Mouse (Mus musculus): ENCODE results near the gene Mtx3.
"Not testable (repeated sequence)": the region's sequence is repeated elsewhere in the genome, so short reads cannot be mapped to it uniquely, and the experiment has no call there.

Mtx3 gene

DNA sequence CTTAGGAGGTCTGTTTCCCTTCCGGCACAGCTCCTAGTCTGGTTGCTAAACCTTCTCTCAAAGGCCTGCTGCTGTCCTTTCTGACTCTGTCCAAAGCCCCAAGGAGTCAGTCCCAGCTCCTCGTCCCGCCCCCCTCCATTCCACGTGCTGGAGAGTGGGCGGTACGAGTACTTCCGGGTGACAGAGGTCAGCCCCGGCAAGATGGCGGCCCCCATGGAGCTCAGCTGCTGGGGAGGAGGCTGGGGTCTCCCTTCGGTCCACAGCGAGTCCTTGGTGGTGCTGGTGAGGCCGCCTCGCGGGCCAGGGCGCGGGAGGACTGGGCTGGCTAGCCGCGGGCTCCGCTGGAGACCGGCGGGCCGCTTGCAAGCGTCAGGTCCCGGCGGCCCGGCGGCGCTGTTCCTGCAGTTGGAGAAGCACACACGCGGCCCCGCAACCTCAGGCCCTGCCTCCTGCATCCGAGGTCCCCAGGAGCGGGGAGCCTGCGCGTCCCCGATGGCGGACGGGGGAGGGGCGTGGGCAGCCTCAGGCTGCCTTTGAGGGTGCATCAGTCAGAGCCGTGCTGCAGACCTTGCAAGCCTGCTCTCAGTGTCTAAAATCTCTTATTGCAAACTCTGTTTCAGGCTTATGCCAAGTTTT, at the start of gene Mtx3:
TSS of gene Mtx3 (plus strand) at position 175 of the 636 bp plus-strand sequence.
- peak; percentile 88 for DNase-seq

GRCm38 (mm10) chr13:92798830-92799229, 45.7 kb upstream of the Mtx3 start:
- DNase-seq, result no peak

GRCm38 (mm10) chr13:92799306-92799925, 45.1 kb upstream of the Mtx3 start:
- DNase-seq, result no peak

- no peak for DNase-seq
Measured at GRCm38 (mm10) chr13:92806785-92807184, 37.8 kb upstream of the Mtx3 start.

- no peak for DNase-seq
Measured at GRCm38 (mm10) chr13:92807849-92808248, 36.7 kb upstream of the Mtx3 start.

DNA sequence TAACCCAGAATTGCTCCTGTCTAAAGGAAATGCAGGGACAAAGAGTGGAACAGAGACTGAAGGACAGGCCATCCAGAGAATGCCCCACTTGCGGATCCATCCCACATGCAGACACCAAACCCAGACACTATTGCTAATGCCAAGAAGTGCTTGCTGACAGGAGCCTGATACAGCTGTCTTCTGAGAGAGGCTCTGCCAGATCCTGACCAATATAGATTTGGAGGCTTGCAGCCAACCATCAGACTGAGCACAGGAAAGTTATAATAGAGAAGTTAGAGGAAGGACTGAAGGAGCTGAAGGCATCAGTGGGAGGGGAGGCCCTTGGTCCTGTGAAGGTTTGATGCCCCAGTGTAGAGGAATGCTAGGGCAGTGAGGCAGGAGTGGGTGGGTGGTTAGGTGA, 34.0 kb upstream of the Mtx3 start:
- not testable (repeated sequence) for DNase-seq

- DNase-seq, result no peak
Measured at GRCm38 (mm10) chr13:92816329-92816728, 28.2 kb upstream of the Mtx3 start.

DNA sequence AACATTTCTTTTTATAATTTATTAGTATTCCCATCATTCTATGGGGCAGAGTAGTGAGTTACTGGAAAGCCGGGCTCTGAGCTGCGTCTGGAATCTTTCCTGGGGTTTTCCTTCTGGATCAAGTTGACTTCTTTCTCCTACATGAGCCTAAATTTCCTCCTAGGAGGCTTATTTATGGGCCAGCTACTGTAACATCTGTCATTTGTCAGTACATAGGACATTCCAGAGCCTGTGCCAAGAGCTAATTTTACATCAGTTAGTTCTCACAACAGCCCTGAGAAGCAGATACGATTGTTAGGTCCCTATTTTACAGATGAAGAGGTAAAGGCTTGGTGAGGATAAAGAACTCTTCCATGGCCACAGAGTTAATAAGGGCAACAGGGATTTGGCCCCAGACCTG, 27.2 kb upstream of the Mtx3 start:
- DNase-seq, result no peak

DNA sequence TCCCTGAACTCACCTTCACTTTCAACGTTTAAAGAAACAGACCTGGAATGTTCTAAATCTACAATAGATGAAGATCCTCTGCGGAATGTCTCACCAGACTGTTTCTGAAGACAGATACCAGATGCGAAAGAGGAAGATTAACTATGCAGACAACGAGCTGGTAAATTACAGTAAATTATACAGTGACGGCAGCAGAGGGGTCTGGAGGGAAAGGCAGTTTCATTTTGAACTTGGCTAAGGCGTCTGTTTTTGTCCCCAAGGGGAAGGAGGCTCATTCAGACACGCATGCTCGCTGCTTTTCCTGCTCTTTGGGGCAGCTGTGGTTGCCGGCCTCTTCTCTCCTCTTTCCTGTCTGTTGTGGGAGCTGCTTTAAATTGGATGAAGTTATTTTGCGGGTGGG, 15.7 kb upstream of the Mtx3 start:
- peak; percentile 18 for DNase-seq

DNA sequence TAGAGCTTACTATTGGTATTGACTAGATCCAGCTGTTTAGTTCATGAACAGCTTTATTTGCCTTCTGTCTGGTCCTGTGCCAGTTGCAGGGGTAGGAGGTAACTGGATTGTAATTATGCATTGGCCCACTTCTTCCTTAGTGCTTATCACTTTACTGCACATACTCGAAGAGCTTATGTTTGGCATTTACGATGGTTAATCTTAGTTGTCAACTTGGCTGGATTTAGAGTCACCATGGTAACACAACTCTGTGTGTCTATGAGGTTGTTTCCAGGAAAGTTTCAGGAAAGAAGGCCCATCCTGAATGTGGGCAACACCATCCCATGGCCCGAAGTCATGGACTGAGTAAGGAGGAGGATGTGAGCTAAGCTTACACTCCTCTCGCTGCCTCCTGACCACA, 11.4 kb upstream of the Mtx3 start:
- no peak for DNase-seq

DNA sequence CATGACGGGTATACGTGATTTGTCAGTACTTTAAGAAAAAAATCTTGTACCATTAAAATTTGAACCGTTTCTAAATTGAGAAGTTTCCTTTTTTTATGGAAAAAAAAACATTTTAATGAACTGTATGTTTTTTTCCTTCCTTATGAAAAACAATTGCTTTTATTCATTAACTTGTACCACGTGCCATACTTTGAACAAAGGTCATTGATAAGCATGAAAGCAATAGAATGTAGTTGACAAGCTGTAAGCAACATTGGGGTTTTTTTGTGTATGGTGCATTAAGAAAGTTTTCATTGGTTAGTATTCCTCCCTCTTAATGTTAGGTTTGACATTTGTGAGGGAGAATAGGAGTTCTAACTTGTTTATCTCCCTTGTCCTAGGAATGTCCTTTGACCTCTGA, 1.9 kb downstream of the Mtx3 start:
- DNase-seq, result no peak

- no peak for DNase-seq
Measured at GRCm38 (mm10) chr13:92847336-92847735, 2.8 kb downstream of the Mtx3 start.

- no peak for DNase-seq
Measured at GRCm38 (mm10) chr13:92848002-92848401, 3.4 kb downstream of the Mtx3 start.

GRCm38 (mm10) chr13:92855901-92856300, 11.3 kb downstream of the Mtx3 start:
- no peak for DNase-seq

DNA sequence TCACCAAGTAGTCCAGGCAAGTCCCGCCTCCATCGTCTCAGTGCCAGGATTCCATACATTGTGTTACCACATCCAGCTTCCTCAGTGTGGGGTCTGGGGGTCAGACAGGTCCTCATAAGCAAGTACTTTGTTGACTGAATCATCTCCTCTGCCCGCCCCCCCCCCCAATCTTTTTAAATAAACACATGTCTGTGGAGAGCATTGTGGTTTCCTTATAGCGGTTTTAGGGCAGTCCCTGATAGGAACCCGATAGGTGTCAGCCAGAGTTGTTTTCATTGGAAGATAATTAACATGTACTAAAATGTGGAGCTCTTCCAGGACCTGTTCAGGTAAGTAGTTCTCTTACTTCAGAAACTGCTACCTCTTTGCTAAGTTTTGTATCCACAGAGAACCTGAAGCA, 14.2 kb downstream of the Mtx3 start:
- no peak for DNase-seq

DNA sequence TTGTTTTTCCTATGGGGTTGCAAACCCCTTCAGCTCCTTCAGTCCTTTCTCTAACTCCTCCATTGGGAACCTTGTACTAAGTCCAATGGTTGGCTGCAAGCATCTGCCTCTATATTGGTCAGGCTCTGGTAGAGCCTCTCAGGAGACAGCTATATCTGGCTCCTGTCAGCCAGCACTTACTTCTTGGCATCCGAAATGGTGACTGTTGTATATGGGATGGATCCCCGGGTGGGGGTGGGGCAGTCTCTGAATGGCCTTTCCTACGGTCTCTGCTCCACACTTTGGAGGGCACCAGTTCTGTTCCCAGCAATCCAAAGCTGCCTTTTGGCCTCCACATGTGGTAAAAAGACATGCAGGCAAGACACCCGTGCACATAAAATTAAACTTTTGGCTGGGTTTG, 15.4 kb downstream of the Mtx3 start:
- no peak for DNase-seq

- no peak for DNase-seq
Measured at GRCm38 (mm10) chr13:92865358-92865757, 20.8 kb downstream of the Mtx3 start.

GRCm38 (mm10) chr13:92866680-92867079, 22.1 kb downstream of the Mtx3 start:
- DNase-seq, result no peak

DNA sequence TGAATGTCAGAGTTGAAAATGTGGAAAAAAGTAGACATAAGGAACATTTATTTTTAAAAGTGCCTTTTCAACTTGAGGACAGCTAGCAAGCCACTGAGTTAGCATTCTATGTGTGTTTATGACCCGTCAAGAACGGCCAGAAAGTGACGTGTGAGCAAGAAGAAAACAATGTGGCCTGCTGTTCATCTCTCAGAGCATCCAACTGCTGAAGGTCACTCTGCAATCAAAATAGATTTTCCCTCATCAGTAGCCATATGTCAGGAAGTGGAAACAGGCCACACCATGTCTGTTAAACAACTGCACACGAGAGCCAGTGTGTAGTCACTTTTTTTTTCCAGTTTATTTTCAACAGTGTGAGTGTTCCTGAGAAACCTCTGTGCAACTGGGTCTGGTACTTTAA, 35.0 kb downstream of the Mtx3 start:
- DNase-seq, result no peak

- DNase-seq, result no peak
Measured at GRCm38 (mm10) chr13:92879933-92880332, 35.4 kb downstream of the Mtx3 start.

DNA sequence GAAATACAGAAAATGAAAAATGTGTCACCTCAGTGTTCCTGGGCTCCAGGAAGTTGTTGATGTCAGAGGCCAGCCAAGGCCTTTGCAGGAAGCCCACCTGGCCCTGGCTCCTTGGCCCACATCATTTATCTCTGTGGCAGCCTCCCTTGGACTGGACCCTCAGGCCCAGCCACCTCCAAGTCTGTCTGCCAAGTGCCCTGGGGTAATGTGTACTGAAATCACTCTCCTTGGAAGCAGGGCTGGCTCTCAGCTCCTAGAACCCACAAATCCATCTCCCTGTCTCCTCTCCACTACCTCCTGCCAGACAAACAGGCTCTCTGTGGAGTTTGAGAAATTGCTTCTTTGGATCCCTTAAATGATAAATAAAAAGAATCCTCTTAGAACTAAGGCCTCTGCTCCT, 36.0 kb downstream of the Mtx3 start:
- no peak for DNase-seq

GRCm38 (mm10) chr13:92882271-92882985, 37.9 kb downstream of the Mtx3 start:
- DNase-seq, result no peak

DNA sequence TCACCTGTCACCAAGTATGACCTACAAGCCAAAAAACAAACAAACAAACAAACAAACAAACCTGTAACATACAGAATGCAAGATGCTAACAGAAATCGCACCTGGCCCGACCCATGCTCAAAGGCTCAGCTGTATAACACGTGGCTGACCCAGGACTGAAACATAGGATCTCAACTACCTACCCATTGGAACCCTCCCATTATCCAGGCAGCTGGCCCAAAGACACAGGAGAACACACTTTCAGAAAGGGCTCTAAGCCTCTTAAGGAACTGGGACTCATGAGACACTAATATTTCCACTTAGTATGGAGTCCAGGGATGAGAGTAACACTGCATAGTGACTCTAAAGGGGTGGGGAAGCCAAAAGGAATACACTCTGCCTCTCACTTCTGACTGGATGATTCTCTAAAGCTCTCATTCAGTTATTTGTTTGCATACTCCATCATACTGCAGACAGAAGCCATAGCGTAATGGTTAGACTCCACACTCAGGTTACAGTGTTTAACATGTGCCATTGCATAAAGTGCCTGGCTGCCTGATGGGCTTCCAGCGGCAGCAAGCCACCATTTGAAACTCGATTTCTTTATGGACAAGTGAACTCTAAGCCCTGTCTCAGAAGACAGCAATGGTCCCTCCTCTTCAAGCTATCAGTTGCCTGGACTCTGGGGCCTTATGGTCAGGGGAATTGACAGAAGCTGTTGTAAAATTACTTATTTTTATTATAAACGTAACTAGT, 38.6 kb downstream of the Mtx3 start:
- no peak for DNase-seq

DNA sequence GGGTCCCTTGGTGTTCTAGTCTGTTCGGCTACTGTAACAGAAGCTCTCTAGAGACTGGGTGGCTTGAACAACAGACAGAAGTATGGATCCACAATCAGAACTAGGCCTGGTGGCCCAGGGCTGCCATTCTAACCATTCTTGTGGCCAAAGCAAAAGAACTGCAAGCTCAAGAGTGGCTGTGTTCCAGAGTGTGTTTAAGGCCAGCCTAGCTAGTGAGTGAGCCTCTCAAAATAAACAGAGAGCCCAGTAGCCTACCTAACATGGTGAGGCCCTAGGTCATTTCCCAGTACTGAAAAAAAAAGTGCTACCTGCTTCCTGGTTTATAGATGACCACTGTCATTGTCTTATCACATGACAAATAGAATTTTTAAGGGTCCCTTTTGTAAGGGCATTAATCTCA, 39.6 kb downstream of the Mtx3 start:
- DNase-seq, result no peak
